Mouse (Mus musculus) lung, postnatal 0 days (tissue): ENCODE results near the gene Myo16. TPM values are rescaled to one million over a fixed set of nuclear protein-coding genes. Genes with fewer than 3 reads are reported as not detected.

ENCODE experiments used
- ATAC-seq: fragments of 200-750 bp; cut with Nextera tagmentation; 2 replicates; pipeline ENCODE4 v1.8.0; 2017; ENCODE audit warnings: moderate library complexity
- DNase-seq: peaks from one replicate; pipeline ENCODE4 v3.0.0-alpha.2; 2016; ENCODE audit warnings: low spot score
- H3K27ac ChIP-seq: fragments of 300-500 bp; sonication (generic); 2 replicates; pipeline ENCODE4 v1.5.1; 2014; ENCODE audit warnings: antibody characterized with exemption, mild to moderate bottlenecking, low read length, mixed read lengths
- H3K27me3 ChIP-seq: fragments of 300-500 bp; sonication (generic); replicated peaks from 2 replicates; pipeline ENCODE4 v1.6.1; 2014; ENCODE audit warnings: low read length, mixed read lengths; ENCODE audit not compliant: insufficient read depth
- H3K36me3 ChIP-seq: fragments of 300-500 bp; sonication (generic); 2 replicates; pipeline ENCODE4 v1.6.1; 2014; ENCODE audit warnings: low read length, mixed read lengths; ENCODE audit not compliant: insufficient read depth
- H3K4me1 ChIP-seq: fragments of 300-500 bp; sonication (generic); 2 replicates; pipeline ENCODE4 v1.6.1; 2014; ENCODE audit warnings: antibody characterized with exemption, low read depth, low read length, mixed read lengths; ENCODE audit not compliant: insufficient read depth
- H3K4me2 ChIP-seq: fragments of 300-500 bp; sonication (generic); replicated peaks from 2 replicates; pipeline ENCODE4 v1.6.1; 2014; ENCODE audit warnings: low read depth, mild to moderate bottlenecking, low read length, moderate library complexity, mixed read lengths
- H3K4me3 ChIP-seq: fragments of 300-500 bp; sonication (generic); 2 replicates; pipeline ENCODE4 v1.5.1; 2014; ENCODE audit warnings: low read depth, low read length
- H3K9ac ChIP-seq: fragments of 300-500 bp; sonication (generic); replicated peaks from 2 replicates; pipeline ENCODE4 v1.6.1; 2014; ENCODE audit warnings: low read depth, mild to moderate bottlenecking
- H3K9me3 ChIP-seq: fragments of 300-500 bp; sonication (generic); 2 replicates; pipeline ENCODE4 v1.6.1; 2016; ENCODE audit warnings: low read length, mixed read lengths
- CTCF ChIP-seq: IDR thresholded peaks from 2 replicates; pipeline ENCODE4 v1.5.1; 2016; ENCODE audit warnings: antibody characterized with exemption, mild to moderate bottlenecking
- EP300 ChIP-seq: IDR thresholded peaks from 2 replicates; pipeline ENCODE4 v1.6.1; 2016; ENCODE audit warnings: antibody characterized with exemption, mild to moderate bottlenecking, control low read depth
- WGBS: fragments of 180-500 bp; shearing (Covaris S2); extraction: QIAGEN DNeasy Blood & Tissue Kit; methylation state at CpG from one replicate; pipeline ENCODE4 v1.1.7; 2014; 5-methylcytosine and 5-hydroxymethylcytosine counted together
- polyA plus RNA-seq: library from polyadenylated mRNA; unstranded; fragments of >200 nt; fragmentation: Nextera tagmentation; extraction: Ambion mirVana; gene quantifications from 2 replicates; pipeline ENCODE4 v1.2.1, GENCODE M21; 2015

The Myo16 gene
- polyA plus RNA-seq, 1 experiment from 2014 or later = 0.17 TPM

GRCm38 (mm10) chr8:10628725-10629124 lies 475.0 kb downstream of the Myo16 start:
- Histone ChIP-seq H3K4me1 (no peaks in the 10 kb centered on the region), H3K9me3 (no peaks in the 10 kb centered on the region), H3K4me3 (no peak overlapping the region), H3K4me2 (no peak overlapping the region), H3K27ac (no peak overlapping the region), H3K36me3 (no peaks in the 10 kb centered on the region), H3K27me3 (no peaks in the 10 kb centered on the region), H3K9ac (no peak overlapping the region)
- ATAC-seq (no peak), DNase-seq (no peak)
- 55% methylated on average over 8 of the region's 8 CpGs for WGBS
- no peak for TF ChIP-seq EP300
- TF ChIP-seq CTCF = no peak

- no peak overlapping the region for H3K4me3 ChIP-seq
- H3K27me3 ChIP-seq = no peaks in the 10 kb centered on the region
- no peaks in the 10 kb centered on the region for H3K9me3 ChIP-seq
- TF ChIP-seq EP300 (no peak; the same call in 1 of the 2 replicates), CTCF (no peak)
- DNase-seq (peak; percentile 59), ATAC-seq (peak; percentile 43)
- no peaks in the 10 kb centered on the region for H3K36me3 ChIP-seq
- 38% methylated on average over 5 of the region's 5 CpGs for WGBS
- H3K4me1 ChIP-seq = no peaks in the 10 kb centered on the region
- no peak overlapping the region for H3K4me2 ChIP-seq
- H3K9ac ChIP-seq = no peak overlapping the region
- H3K27ac ChIP-seq = no peak overlapping the region
Observed at GRCm38 (mm10) chr8:10629862-10630261, 476.2 kb downstream of the Myo16 start.

- Histone ChIP-seq H3K27me3 (no peaks in the 10 kb centered on the region), H3K4me2 (no peak overlapping the region), H3K27ac (no peak overlapping the region), H3K9me3 (no peaks in the 10 kb centered on the region), H3K4me3 (no peak overlapping the region), H3K4me1 (no peaks in the 10 kb centered on the region), H3K9ac (no peak overlapping the region), H3K36me3 (no peaks in the 10 kb centered on the region)
- TF ChIP-seq CTCF (no peak), EP300 (no peak)
- WGBS = 88% methylated on average over 2 of the region's 2 CpGs
- DNase-seq (no peak), ATAC-seq (no peak)
Observed at GRCm38 (mm10) chr8:10631006-10631405, 477.3 kb downstream of the Myo16 start.

GRCm38 (mm10) chr8:10632603-10633002 lies 478.9 kb downstream of the Myo16 start:
- no peak for DNase-seq
- TF ChIP-seq CTCF (no peak), EP300 (no peak)
- H3K9me3 ChIP-seq = no peaks in the 10 kb centered on the region
- no peak overlapping the region for H3K27ac ChIP-seq
- H3K36me3 ChIP-seq = no peaks in the 10 kb centered on the region
- no peak overlapping the region for H3K4me3 ChIP-seq
- no peak for ATAC-seq
- 76% methylated on average over 6 of the region's 6 CpGs for WGBS
- no peaks in the 10 kb centered on the region for H3K4me1 ChIP-seq
- H3K4me2 ChIP-seq = no peak overlapping the region
- no peaks in the 10 kb centered on the region for H3K27me3 ChIP-seq
- no peak overlapping the region for H3K9ac ChIP-seq

- H3K9me3 ChIP-seq = no peaks in the 10 kb centered on the region
Observed at GRCm38 (mm10) chr8:10633360-10634140, 479.8 kb downstream of the Myo16 start.

GRCm38 (mm10) chr8:10634421-10634820 lies 480.7 kb downstream of the Myo16 start:
- H3K36me3 ChIP-seq = no peaks in the 10 kb centered on the region
- H3K27me3 ChIP-seq = no peaks in the 10 kb centered on the region
- ATAC-seq (no peak), DNase-seq (no peak)
- no peak overlapping the region for H3K4me3 ChIP-seq
- 62% methylated on average over 13 of the region's 13 CpGs for WGBS
- TF ChIP-seq EP300 = no peak
- no peak for TF ChIP-seq CTCF
- H3K27ac ChIP-seq = no peak overlapping the region
- no peaks in the 10 kb centered on the region for H3K9me3 ChIP-seq
- H3K4me2 ChIP-seq = no peak overlapping the region
- no peak overlapping the region for H3K9ac ChIP-seq
- no peaks in the 10 kb centered on the region for H3K4me1 ChIP-seq

More at GRCm38 (mm10) chr8:10633360-10634140, 479.8 kb downstream of the Myo16 start:
- H3K4me2 ChIP-seq = no peak overlapping the region
- no peaks in the 10 kb centered on the region for H3K4me1 ChIP-seq
- ATAC-seq (no peak), DNase-seq (no peak)
- H3K27me3 ChIP-seq = no peaks in the 10 kb centered on the region
- no peak for TF ChIP-seq EP300
- no peak for TF ChIP-seq CTCF
- no peak overlapping the region for H3K9ac ChIP-seq
- no peak overlapping the region for H3K27ac ChIP-seq
- H3K4me3 ChIP-seq = no peak overlapping the region
- WGBS = 63% methylated on average over 11 of the region's 12 CpGs
- no peaks in the 10 kb centered on the region for H3K36me3 ChIP-seq

- H3K36me3 ChIP-seq = no peaks in the 10 kb centered on the region
- TF ChIP-seq EP300 (no peak), CTCF (no peak)
- H3K4me2 ChIP-seq = no peak overlapping the region
- no peaks in the 10 kb centered on the region for H3K27me3 ChIP-seq
- no peaks in the 10 kb centered on the region for H3K4me1 ChIP-seq
- no peak overlapping the region for H3K9ac ChIP-seq
- H3K9me3 ChIP-seq = no peaks in the 10 kb centered on the region
- H3K27ac ChIP-seq = no peak overlapping the region
- no peak for DNase-seq
- no peak overlapping the region for H3K4me3 ChIP-seq
- no peak for ATAC-seq
- WGBS = 89% methylated on average over 8 of the region's 8 CpGs
Observed at GRCm38 (mm10) chr8:10638871-10639270, 485.2 kb downstream of the Myo16 start.
